Mouse (Mus musculus): Measurements from ENCODE around the gene Elf3. TPM values are rescaled to one million over a fixed set of nuclear protein-coding genes. Genes with fewer than 3 reads are reported as not detected.
"Not testable (repeated sequence)": the region's sequence is repeated elsewhere in the genome, so short reads cannot be mapped to it uniquely, and the experiment has no call there.

Elf3 gene
- polyA plus RNA-seq, 1 experiment from 2014 or later = 36.1 TPM

DNA sequence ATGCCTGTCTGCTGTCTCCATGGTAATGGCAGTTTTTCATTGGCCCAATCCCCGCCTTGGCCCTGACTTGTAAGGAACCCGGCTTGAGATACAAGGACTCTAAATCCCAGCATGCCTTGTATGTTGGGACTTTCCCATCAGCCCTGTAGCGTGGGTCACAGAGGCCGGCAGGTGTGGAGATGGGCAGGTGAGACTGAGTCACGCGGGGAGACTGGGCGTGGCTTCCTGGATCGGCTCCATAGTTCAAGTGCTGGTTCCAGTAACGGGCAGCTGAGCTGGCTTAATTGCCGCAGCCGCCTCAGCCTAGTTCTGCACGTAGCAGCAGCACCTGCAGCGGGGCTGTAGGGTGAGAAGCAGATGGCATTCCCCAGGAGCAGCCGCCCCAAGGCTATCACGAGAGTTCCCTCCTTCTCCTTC is 9.9 kb downstream of the Elf3 start:
- Histone ChIP-seq H3K9me3 (replicated peaks; ENCODE audit: low read length) (no peaks in the 10 kb centered on the region), H3K4me2 (ENCODE audit: low read length) (peak overlapping the region; percentile 26; the same call in 1 of the 2 replicates), H3K27ac (peak overlapping the region; percentile 25; the same call in 1 of the 2 replicates), H3K9ac (ENCODE audit: low read depth, low read length) (0 out of 2 replicates have a peak overlapping the region, but pooled peaks have one; percentile 2), H3K4me3 (replicated peaks; ENCODE audit: low read depth, low read length) (no peak overlapping the region), H3K27me3 (ENCODE audit: insufficient read depth, low read length) (no peaks in the 10 kb centered on the region), H3K4me1 (replicated peaks; ENCODE audit: insufficient read depth, low read length) (no peaks in the 10 kb centered on the region), H3K36me3 (ENCODE audit: insufficient read depth, low read length) (no peaks in the 10 kb centered on the region)
- peak; percentile 50 for DNase-seq (ENCODE audit: low spot score)
- 7% methylated on average over 15 of the region's 15 CpGs for WGBS
- no peak for TF ChIP-seq CTCF (IDR thresholded peaks at IDR 0.05; ENCODE audit: low read depth)
- ATAC-seq (replicated peaks; ENCODE audit: low FRiP score, low read depth) = peak; percentile 92

DNA sequence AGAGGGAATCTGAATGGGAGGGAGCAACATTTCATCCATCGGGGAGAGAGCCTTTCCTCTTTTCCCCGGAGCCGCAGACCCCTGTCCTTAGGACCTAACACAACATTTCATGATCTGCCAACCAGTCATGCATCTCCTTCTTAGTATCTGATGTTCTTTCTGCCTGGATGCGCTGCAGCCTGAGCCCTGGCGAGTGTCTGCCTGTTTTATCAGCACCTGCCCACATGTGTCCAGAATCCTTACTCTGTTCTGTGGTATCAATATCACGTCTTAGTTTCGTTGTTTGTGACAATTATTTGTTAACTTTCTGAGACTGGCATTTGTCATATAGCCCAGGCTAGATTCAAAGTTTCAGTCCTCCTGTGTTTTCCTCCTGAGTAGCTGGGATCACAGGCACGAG is 14.4 kb downstream of the Elf3 start:
- Histone ChIP-seq H3K4me3 (replicated peaks; ENCODE audit: low read depth, low read length) (no peak overlapping the region), H3K4me1 (replicated peaks; ENCODE audit: insufficient read depth, low read length) (no peaks in the 10 kb centered on the region), H3K27me3 (ENCODE audit: insufficient read depth, low read length) (no peaks in the 10 kb centered on the region), H3K4me2 (ENCODE audit: low read length) (no peak overlapping the region), H3K9ac (ENCODE audit: low read depth, low read length) (no peak overlapping the region), H3K36me3 (ENCODE audit: insufficient read depth, low read length) (no peaks in the 10 kb centered on the region), H3K9me3 (replicated peaks; ENCODE audit: low read length) (no peaks in the 10 kb centered on the region), H3K27ac (no peak overlapping the region)
- no peak for TF ChIP-seq CTCF (IDR thresholded peaks at IDR 0.05; ENCODE audit: low read depth)
- WGBS = 67% methylated on average over 8 of the region's 8 CpGs
- DNase-seq (ENCODE audit: low spot score) = no peak
- ATAC-seq (replicated peaks; ENCODE audit: low FRiP score, low read depth) = no peak

DNA sequence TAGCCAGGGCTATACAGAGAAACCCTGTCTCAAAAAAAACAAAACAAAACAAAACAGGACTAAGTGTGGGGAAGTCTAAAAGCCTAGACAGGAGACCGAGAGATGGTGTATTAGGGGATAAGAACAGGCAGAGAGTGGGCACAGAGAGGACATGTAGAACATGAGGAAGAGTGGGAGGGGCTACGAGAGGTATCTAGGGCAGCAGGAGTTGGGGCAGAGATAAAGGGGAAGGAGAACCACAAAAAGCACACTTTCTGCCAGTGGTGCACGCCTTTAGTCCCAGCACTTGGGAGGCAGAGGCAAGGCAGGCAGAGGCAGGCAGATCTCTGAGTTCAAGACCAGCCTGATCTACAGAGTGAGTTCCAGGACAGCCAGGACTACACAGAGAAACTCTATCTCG is 18.2 kb downstream of the Elf3 start:
- H3K9me3 ChIP-seq (replicated peaks; ENCODE audit: low read length); DNase-seq (ENCODE audit: low spot score); H3K4me2 ChIP-seq (ENCODE audit: low read length); H3K9ac ChIP-seq (ENCODE audit: low read depth, low read length); H3K27ac ChIP-seq; H3K4me3 ChIP-seq (replicated peaks; ENCODE audit: low read depth, low read length); H3K27me3 ChIP-seq (ENCODE audit: insufficient read depth, low read length); H3K4me1 ChIP-seq (replicated peaks; ENCODE audit: insufficient read depth, low read length); H3K36me3 ChIP-seq (ENCODE audit: insufficient read depth, low read length); ATAC-seq (replicated peaks; ENCODE audit: low FRiP score, low read depth): not testable (repeated sequence)
- WGBS = 92% methylated on average over 4 of the region's 4 CpGs

DNA sequence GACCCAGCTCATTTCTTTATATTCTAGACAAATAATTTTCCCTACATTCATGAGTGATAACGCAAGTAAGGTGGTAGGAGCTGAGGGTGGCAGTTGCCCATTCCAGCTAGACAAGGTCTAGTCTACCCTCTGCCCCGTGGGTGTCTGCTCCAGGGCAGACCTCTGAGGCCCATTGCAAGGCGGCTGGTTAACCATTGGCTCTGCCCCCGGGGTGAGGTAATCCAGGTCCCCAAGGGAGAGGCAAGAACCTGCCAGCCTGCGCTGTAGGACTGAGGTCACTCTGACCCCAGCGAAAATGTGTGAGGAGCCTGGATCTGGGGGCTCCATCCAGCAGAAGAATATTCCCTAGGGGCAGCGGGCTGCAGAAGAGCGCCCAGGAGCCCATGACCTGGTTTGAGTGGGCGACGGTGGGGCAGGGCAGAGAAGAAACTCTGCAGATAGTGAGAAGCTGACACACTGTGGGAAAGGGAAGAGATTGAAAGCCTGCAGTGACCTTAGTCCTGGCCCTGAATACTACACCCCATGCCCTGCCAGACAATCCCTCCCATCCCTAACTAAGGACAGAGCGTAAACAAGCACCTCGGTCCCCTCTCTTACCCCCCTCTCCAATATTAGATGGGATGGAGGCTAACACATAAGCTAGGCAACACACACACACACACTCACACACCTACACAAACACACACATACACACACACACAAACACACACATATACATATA is 21.1 kb downstream of the Elf3 start:
- DNase-seq (ENCODE audit: low spot score) (no peak), ATAC-seq (replicated peaks; ENCODE audit: low FRiP score, low read depth) (peak; percentile 83)
- Histone ChIP-seq H3K9me3 (replicated peaks; ENCODE audit: low read length) (no peaks in the 10 kb centered on the region), H3K4me3 (replicated peaks; ENCODE audit: low read depth, low read length) (no peak overlapping the region), H3K9ac (ENCODE audit: low read depth, low read length) (no peak overlapping the region), H3K36me3 (ENCODE audit: insufficient read depth, low read length) (no peaks in the 10 kb centered on the region), H3K4me1 (replicated peaks; ENCODE audit: insufficient read depth, low read length) (no peaks in the 10 kb centered on the region), H3K27me3 (ENCODE audit: insufficient read depth, low read length) (no peaks in the 10 kb centered on the region), H3K27ac (peak overlapping the region; percentile 27; the same call in 1 of the 2 replicates), H3K4me2 (ENCODE audit: low read length) (no peak overlapping the region)
- no peak for TF ChIP-seq CTCF (IDR thresholded peaks at IDR 0.05; ENCODE audit: low read depth)
- WGBS = 48% methylated on average over 12 of the region's 12 CpGs

DNA sequence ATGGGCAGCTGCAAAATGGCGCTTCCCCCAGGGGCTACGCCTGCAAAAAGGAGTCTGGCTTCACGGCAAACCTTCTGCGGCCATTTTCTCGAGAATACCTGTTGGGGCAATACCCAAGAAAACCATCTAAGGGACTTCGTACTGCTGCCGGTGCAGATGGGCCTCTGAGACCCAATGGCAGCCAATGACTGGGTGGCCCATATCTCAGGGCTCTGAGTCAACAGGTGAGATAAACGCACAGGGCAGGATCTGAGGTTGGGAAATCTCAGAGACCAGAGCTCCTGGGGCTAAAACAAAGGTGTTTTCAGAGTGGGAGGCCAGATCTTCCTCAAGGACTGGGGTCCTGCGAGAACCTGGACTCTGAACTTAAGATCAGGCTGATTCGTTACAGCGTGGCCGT is 23.6 kb downstream of the Elf3 start:
- TF ChIP-seq CTCF (IDR thresholded peaks at IDR 0.05; ENCODE audit: low read depth) = no peak
- H3K36me3 ChIP-seq (ENCODE audit: insufficient read depth, low read length) = no peaks in the 10 kb centered on the region
- H3K4me3 ChIP-seq (replicated peaks; ENCODE audit: low read depth, low read length) = no peak overlapping the region
- H3K27me3 ChIP-seq (ENCODE audit: insufficient read depth, low read length) = no peaks in the 10 kb centered on the region
- no peaks in the 10 kb centered on the region for H3K9me3 ChIP-seq (replicated peaks; ENCODE audit: low read length)
- 86% methylated on average over 12 of the region's 12 CpGs for WGBS
- H3K4me2 ChIP-seq (ENCODE audit: low read length) = no peak overlapping the region
- DNase-seq (ENCODE audit: low spot score) = no peak
- H3K9ac ChIP-seq (ENCODE audit: low read depth, low read length) = no peak overlapping the region
- H3K4me1 ChIP-seq (replicated peaks; ENCODE audit: insufficient read depth, low read length) = no peaks in the 10 kb centered on the region
- no peak for ATAC-seq (replicated peaks; ENCODE audit: low FRiP score, low read depth)
- no peak overlapping the region for H3K27ac ChIP-seq

DNA sequence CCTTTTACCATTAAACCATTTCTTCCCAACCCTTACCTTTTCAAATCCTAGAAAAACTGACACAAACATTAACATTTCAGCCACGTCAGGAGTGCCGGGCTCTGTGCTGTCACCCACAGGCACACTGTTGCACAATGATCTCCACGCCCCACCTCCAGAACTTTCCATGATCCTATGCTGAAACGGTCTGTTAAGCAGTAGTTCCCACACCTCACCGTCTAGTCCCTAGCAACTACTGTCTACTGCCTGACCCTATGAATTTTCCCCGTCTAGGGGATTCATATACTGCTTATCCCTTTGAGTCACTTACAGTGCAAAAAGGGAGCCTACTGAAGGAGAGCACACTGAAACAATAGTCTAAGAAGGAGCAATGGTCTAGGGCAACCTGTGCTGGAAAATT is 24.4 kb downstream of the Elf3 start:
- no peaks in the 10 kb centered on the region for H3K9me3 ChIP-seq (replicated peaks; ENCODE audit: low read length)
- H3K4me3 ChIP-seq (replicated peaks; ENCODE audit: low read depth, low read length) = no peak overlapping the region

DNA sequence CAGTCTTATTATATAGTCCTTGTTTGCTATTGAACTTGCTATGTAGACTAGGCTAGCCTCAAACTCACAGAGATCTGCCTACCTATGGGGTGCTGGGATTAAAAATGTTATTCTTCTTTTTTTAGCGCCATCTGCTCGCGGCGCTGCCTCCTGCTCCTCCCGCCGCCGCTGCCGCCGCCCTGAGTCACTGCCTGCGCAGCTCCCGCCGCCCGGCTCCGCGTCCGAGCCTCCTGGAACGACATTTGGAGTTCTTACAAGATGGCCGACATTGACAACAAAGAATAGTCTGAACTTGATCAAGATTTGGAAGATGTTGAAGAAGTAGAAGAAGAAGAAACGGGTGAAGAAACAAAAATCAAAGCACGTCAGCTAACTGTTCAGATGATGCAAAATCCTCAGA is 26.5 kb downstream of the Elf3 start:
- WGBS = 81% methylated on average over 20 of the region's 20 CpGs
- H3K27ac ChIP-seq; H3K4me1 ChIP-seq (replicated peaks; ENCODE audit: insufficient read depth, low read length); H3K4me3 ChIP-seq (replicated peaks; ENCODE audit: low read depth, low read length); ATAC-seq (replicated peaks; ENCODE audit: low FRiP score, low read depth); H3K4me2 ChIP-seq (ENCODE audit: low read length); DNase-seq (ENCODE audit: low spot score); H3K9me3 ChIP-seq (replicated peaks; ENCODE audit: low read length); H3K36me3 ChIP-seq (ENCODE audit: insufficient read depth, low read length); H3K9ac ChIP-seq (ENCODE audit: low read depth, low read length); H3K27me3 ChIP-seq (ENCODE audit: insufficient read depth, low read length): not testable (repeated sequence)

More for the DNA sequence above, 24.4 kb downstream of the Elf3 start:
- H3K27me3 ChIP-seq (ENCODE audit: insufficient read depth, low read length) = no peaks in the 10 kb centered on the region
- no peak overlapping the region for H3K9ac ChIP-seq (ENCODE audit: low read depth, low read length)
- no peak overlapping the region for H3K27ac ChIP-seq
- H3K4me2 ChIP-seq (ENCODE audit: low read length) = no peak overlapping the region
- H3K36me3 ChIP-seq (ENCODE audit: insufficient read depth, low read length) = no peaks in the 10 kb centered on the region
- no peak for TF ChIP-seq CTCF (IDR thresholded peaks at IDR 0.05; ENCODE audit: low read depth)
- no peak for DNase-seq (ENCODE audit: low spot score)
- WGBS = 63% methylated on average over 6 of the region's 6 CpGs
- peak; percentile 48; the same call in 1 of the 2 replicates for ATAC-seq (replicated peaks; ENCODE audit: low FRiP score, low read depth)
- no peaks in the 10 kb centered on the region for H3K4me1 ChIP-seq (replicated peaks; ENCODE audit: insufficient read depth, low read length)
